13 mouse cellular contexts compared by ENCODE assay signal in genomic region chr17:47866037-47866436, GRCm38 (mm10). TPM values are rescaled to one million over a fixed set of nuclear protein-coding genes. Genes with fewer than 3 reads are reported as not detected.
A peak's percentile ranks its signal among the peaks of the same experiment; 100 is the strongest.
DNase-seq lines count a peak whose midpoint lies in the region; ATAC-seq lines count a peak whose summit lies in the region.
"Had no signal": no experiment of that assay in that cellular context is flagged by ENCODE, and none has a peak within 500 bp of the region (broad histone marks: within the 10 kb centered on the region; RNA-seq: fewer than 3 reads in every experiment).

No protein-coding gene starts in this region.

- H3K4me1 ChIP-seq in kidney, embryonic 14.5 days (ENCODE audit: control insufficient read depth, insufficient read depth, low read length): 0 out of 2 replicates have a peak, but pooled peaks cover 2% of the 10 kb centered on the region
- 0 out of 2 replicates have a peak, but pooled peaks cover 2% of the 10 kb centered on the region for H3K4me1 ChIP-seq in kidney, embryonic 16.5 days (ENCODE audit: insufficient read depth, low read length)
- H3K4me1 ChIP-seq in limb, embryonic 11.5 days (ENCODE audit: control insufficient read depth, insufficient read depth, low read length): peaks cover 3% of the 10 kb centered on the region; the same call in 1 of the 2 replicates

- H3K27me3 ChIP-seq in kidney, embryonic 14.5 days (ENCODE audit: control insufficient read depth, insufficient read depth, low read length): no peaks in the 10 kb centered on the region
- peaks cover 4% of the 10 kb centered on the region; the same call in 1 of the 2 replicates for H3K27me3 ChIP-seq in kidney, embryonic 16.5 days (ENCODE audit: insufficient read depth, low read length)
- H3K27me3 ChIP-seq in limb, embryonic 11.5 days (ENCODE audit: control insufficient read depth, insufficient read depth, low read length): no peaks in the 10 kb centered on the region

- 61% methylated on average over 10 of the region's 10 CpGs for WGBS in kidney, embryonic 14.5 days
- 64% methylated on average over 10 of the region's 10 CpGs for WGBS in kidney, embryonic 16.5 days
- 61% methylated on average over 10 of the region's 10 CpGs for WGBS in limb, embryonic 11.5 days

- no peak overlapping the region for H3K4me2 ChIP-seq in kidney, embryonic 14.5 days (replicated peaks; ENCODE audit: low read depth, low read length)
- H3K4me2 ChIP-seq in kidney, embryonic 16.5 days (replicated peaks; ENCODE audit: low read depth, low read length): no peak overlapping the region
- no peak overlapping the region for H3K4me2 ChIP-seq in limb, embryonic 11.5 days (ENCODE audit: low read depth, severe bottlenecking)
- H3K4me2 ChIP-seq: heart, embryonic 11.5 days; neural tube, embryonic 13.5 days had no signal

- H3K9me3 ChIP-seq in kidney, embryonic 14.5 days (ENCODE audit: control insufficient read depth, low read length): no peaks in the 10 kb centered on the region
- H3K9me3 ChIP-seq in kidney, embryonic 16.5 days (ENCODE audit: low read length): no peaks in the 10 kb centered on the region
- H3K9me3 ChIP-seq in limb, embryonic 11.5 days (ENCODE audit: control insufficient read depth, low read length): 0 out of 2 replicates have a peak, but pooled peaks cover 2% of the 10 kb centered on the region
- H3K9me3 ChIP-seq: neural tube, embryonic 13.5 days had no signal

- no peak overlapping the region for H3K4me3 ChIP-seq in kidney, embryonic 14.5 days (ENCODE audit: low read length)
- no peak overlapping the region for H3K4me3 ChIP-seq in kidney, embryonic 16.5 days (ENCODE audit: low read length)
- no peak overlapping the region for H3K4me3 ChIP-seq in limb, embryonic 11.5 days (ENCODE audit: low read depth, low read length)
- H3K4me3 ChIP-seq: neural tube, embryonic 13.5 days had no signal

- H3K36me3 ChIP-seq in kidney, embryonic 14.5 days (ENCODE audit: control insufficient read depth, insufficient read depth, low read length): peaks cover 29% of the 10 kb centered on the region
- peaks cover 22% of the 10 kb centered on the region for H3K36me3 ChIP-seq in kidney, embryonic 16.5 days (ENCODE audit: insufficient read depth, low read length)
- H3K36me3 ChIP-seq in limb, embryonic 11.5 days (ENCODE audit: control insufficient read depth, insufficient read depth, low read length): peaks cover 2% of the 10 kb centered on the region; the same call in 1 of the 2 replicates

- DNase-seq in CD4-positive, CD25-positive, alpha-beta regulatory T cell, adult 2 months (ENCODE audit: low read depth, low spot score): peak; percentile 42
- DNase-seq in brain, adult 2 months (ENCODE audit: low read depth, low spot score): peak; percentile 74
- DNase-seq in limb, embryonic 11.5 days (ENCODE audit: low spot score): peak; percentile 41
- DNase-seq in T-cell, adult 2 months (ENCODE audit: low spot score): no peak
- DNase-seq: liver; lung, postnatal 10 days had no signal

- ATAC-seq in CD4-positive, CD25-positive, alpha-beta regulatory T cell, adult 4 months: no peak
- no peak for ATAC-seq in kidney, embryonic 14.5 days (ENCODE audit: low FRiP score, low TSS enrichment)
- no peak for ATAC-seq in kidney, embryonic 16.5 days (ENCODE audit: low FRiP score, low TSS enrichment)
- ATAC-seq in limb, embryonic 11.5 days (ENCODE audit: insufficient number of reproducible peaks, low FRiP score, low TSS enrichment, low read depth): no peak
- ATAC-seq in megakaryocyte-erythroid progenitor cell, adult 5-6 weeks (replicated peaks; ENCODE audit: low FRiP score, low TSS enrichment, poor library complexity, severe bottlenecking): no peak
- ATAC-seq: inflammation-experienced regulatory T-cells, adult 6 months had no signal

- H3K27ac ChIP-seq in kidney, embryonic 14.5 days (ENCODE audit: low read depth, low read length): 0 out of 2 replicates have a peak overlapping the region, but pooled peaks have one; percentile 44
- H3K27ac ChIP-seq in kidney, embryonic 16.5 days (ENCODE audit: low read length): no peak overlapping the region
- no peak overlapping the region for H3K27ac ChIP-seq in limb, embryonic 11.5 days (replicated peaks; ENCODE audit: low read depth, low read length)
- H3K27ac ChIP-seq: neural tube, embryonic 13.5 days had no signal

- no peak overlapping the region for H3K9ac ChIP-seq in kidney, embryonic 14.5 days (ENCODE audit: low read depth, low read length)
- no peak overlapping the region for H3K9ac ChIP-seq in kidney, embryonic 16.5 days (replicated peaks; ENCODE audit: low read length)
- no peak overlapping the region for H3K9ac ChIP-seq in limb, embryonic 11.5 days (ENCODE audit: low read length)
- H3K9ac ChIP-seq: neural tube, embryonic 13.5 days had no signal

RNA-seq across cellular contexts. Expression of gene Mdfi, which starts 31.5 kb away (rescaled TPM):
- polyA plus RNA-seq in CD4-positive, CD25-positive, alpha-beta regulatory T cell, adult 4 months (2017; shearing (Covaris generic)): not detected
- 15.7 and 26.1 TPM in 2 replicates for polyA plus RNA-seq in kidney, embryonic 14.5 days (2014; fragmentation: Nextera tagmentation; extraction: Ambion mirVana)
- polyA plus RNA-seq in kidney, embryonic 16.5 days (2015; fragmentation: Nextera tagmentation; extraction: Ambion mirVana): 13.9 and 14.0 TPM in 2 replicates
- polyA plus RNA-seq in limb, embryonic 11.5 days (2014; fragmentation: Nextera tagmentation; extraction: Ambion mirVana): 56.4 and 100.0 TPM in 2 replicates
- 1.3 TPM in 1 of 2 replicates, not detected in the other for total RNA-seq in megakaryocyte-erythroid progenitor cell, adult 5-6 weeks (2014; fragmentation: Nextera tagmentation)
- 1.8 TPM in 1 of 2 replicates, not detected in the other for total RNA-seq in megakaryocyte-erythroid progenitor cell, adult 5-6 weeks (2017)
- polyA plus RNA-seq: inflammation-experienced regulatory T-cells, adult 6 months had no signal

RNA-seq across cellular contexts. Expression of gene Foxp4, which starts 58.4 kb away (rescaled TPM):
- polyA plus RNA-seq in CD4-positive, CD25-positive, alpha-beta regulatory T cell, adult 4 months (2017; shearing (Covaris generic)): 1 to 10 TPM; 2.1 to 4.4 TPM
- 23.9 and 25.4 TPM in 2 replicates for polyA plus RNA-seq in kidney, embryonic 14.5 days (2014; fragmentation: Nextera tagmentation; extraction: Ambion mirVana)
- polyA plus RNA-seq in kidney, embryonic 16.5 days (2015; fragmentation: Nextera tagmentation; extraction: Ambion mirVana): 8.3 and 11.6 TPM in 2 replicates
- polyA plus RNA-seq in limb, embryonic 11.5 days (2014; fragmentation: Nextera tagmentation; extraction: Ambion mirVana): 30.5 and 30.7 TPM in 2 replicates
- 10.4 and 23.6 TPM in 2 replicates for total RNA-seq in megakaryocyte-erythroid progenitor cell, adult 5-6 weeks (2014; fragmentation: Nextera tagmentation)
- 0.66 and 2.0 TPM in 2 replicates for total RNA-seq in megakaryocyte-erythroid progenitor cell, adult 5-6 weeks (2017)

Comparison
In these comparisons a context has a peak if more than half of its experiments do, and no peak if none do; other contexts are left out.
1. RNA of gene Mdfi, which starts 31.5 kb away (polyA plus RNA-seq): 56.4 to 100.0 TPM in limb, embryonic 11.5 days, 15.7 to 26.1 TPM in kidney, embryonic 14.5 days and 13.9 to 14.0 TPM in kidney, embryonic 16.5 days; not detected in CD4-positive, CD25-positive, alpha-beta regulatory T cell, adult 4 months; every median in the first group is over 10 times any median in the second.